In the genomic region with DNA sequence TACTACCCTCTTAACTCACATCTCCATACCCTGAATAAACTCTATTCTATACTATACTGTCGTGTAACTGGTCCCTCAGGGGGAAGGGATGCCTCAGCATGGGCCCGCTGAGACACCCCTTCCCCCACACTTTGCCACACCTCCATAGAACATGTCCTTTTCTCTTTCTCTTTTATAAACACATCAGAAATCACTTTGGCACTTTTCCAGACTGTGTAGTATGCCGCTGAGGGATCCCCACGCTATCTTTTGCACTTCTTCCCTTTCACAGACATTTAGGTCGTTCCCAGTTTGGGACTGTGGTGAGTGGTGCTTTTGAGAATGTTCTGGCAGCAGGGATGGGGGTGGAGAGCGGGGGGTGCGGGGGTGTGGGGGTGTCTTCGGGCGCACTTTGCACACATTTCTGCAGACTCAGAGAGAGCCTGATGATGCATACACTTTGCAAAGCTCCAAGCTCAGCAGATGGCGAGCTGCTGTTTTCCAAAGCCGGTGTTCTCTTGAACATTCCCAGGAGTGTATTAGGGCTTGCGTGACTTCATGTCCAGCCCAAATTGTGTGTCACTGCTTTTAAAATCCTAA, we compare ENCODE assay signal across 18 mouse cellular contexts. TPM values are rescaled to one million over a fixed set of nuclear protein-coding genes. Genes with fewer than 3 reads are reported as not detected.
DNase-seq lines count a peak whose midpoint lies in the region; ATAC-seq lines count a peak whose summit lies in the region.
"Had no signal": no experiment of that assay in that cellular context is flagged by ENCODE, and none has a peak within 500 bp of the region (broad histone marks: within the 10 kb centered on the region; RNA-seq: fewer than 3 reads in every experiment).

No protein-coding gene starts in this region.

- no peaks in the 10 kb centered on the region for H3K27me3 ChIP-seq in hindbrain, embryonic 14.5 days (ENCODE audit: control insufficient read depth, insufficient read depth, low read length)
- H3K27me3 ChIP-seq: embryonic facial prominence, embryonic 12.5 days; forebrain, embryonic 15.5 days had no signal

- DNase-seq in gastrocnemius, postnatal 25 days = peak; percentile 27
- no peak for DNase-seq in gastrocnemius, postnatal 36 days
- DNase-seq in right cerebral cortex, adult 18-20 months = peak; percentile 84
- no peak for DNase-seq in right cerebral cortex, postnatal 4 days
- peak; percentile 59 to 90 for DNase-seq in left cerebral cortex, postnatal 25 days (ENCODE audit: low spot score in 2 of 2)
- DNase-seq in kidney, postnatal 36 days = no peak
- no peak for DNase-seq in hindbrain, embryonic 14.5 days (ENCODE audit: low spot score)
- DNase-seq in ovary, postnatal 14 days (ENCODE audit: low spot score) = no peak
- DNase-seq: adrenal gland, postnatal 25 days; cerebellum, postnatal 36 days; kidney, postnatal 10 days; lung, adult 18-20 months; thymus, postnatal 14 days had no signal

- no peak overlapping the region for H3K27ac ChIP-seq in hindbrain, embryonic 14.5 days
- H3K27ac ChIP-seq: embryonic facial prominence, embryonic 12.5 days; forebrain, embryonic 15.5 days had no signal

- no peaks in the 10 kb centered on the region for H3K9me3 ChIP-seq in hindbrain, embryonic 14.5 days (ENCODE audit: control insufficient read depth, low read length)
- H3K9me3 ChIP-seq: embryonic facial prominence, embryonic 12.5 days; forebrain, embryonic 15.5 days had no signal

- H3K4me1 ChIP-seq in hindbrain, embryonic 14.5 days (replicated peaks; ENCODE audit: control insufficient read depth, insufficient read depth, low read length) = no peaks in the 10 kb centered on the region
- H3K4me1 ChIP-seq: forebrain, embryonic 15.5 days had no signal

- no peaks in the 10 kb centered on the region for H3K36me3 ChIP-seq in hindbrain, embryonic 14.5 days (replicated peaks; ENCODE audit: control insufficient read depth, insufficient read depth)
- H3K36me3 ChIP-seq: embryonic facial prominence, embryonic 12.5 days; forebrain, embryonic 15.5 days; G1E had no signal

- 82% methylated on average over 12 of the region's 12 CpGs for WGBS in hindbrain, embryonic 14.5 days

- H3K4me2 ChIP-seq in hindbrain, embryonic 14.5 days (replicated peaks) = no peak overlapping the region
- H3K4me2 ChIP-seq: embryonic facial prominence, embryonic 12.5 days; forebrain, embryonic 15.5 days had no signal

- H3K9ac ChIP-seq in hindbrain, embryonic 14.5 days = no peak overlapping the region
- H3K9ac ChIP-seq: embryonic facial prominence, embryonic 12.5 days; forebrain, embryonic 15.5 days had no signal

- ATAC-seq in hindbrain, embryonic 14.5 days (ENCODE audit: low FRiP score) = no peak
- ATAC-seq: forebrain, embryonic 15.5 days; hindbrain, embryonic 16.5 days had no signal

- intact Hi-C loops in gastrocnemius, postnatal 36 days (cut with DNase I) = no loop called here
- intact Hi-C loops in left cerebral cortex, postnatal 25 days (cut with DNase I) = loop anchor here (1.0 kb wide), 1 partner anchor 27 kb away; no protein-coding TSS in a partner anchor

- no peak overlapping the region for H3K4me3 ChIP-seq in hindbrain, embryonic 14.5 days (replicated peaks; ENCODE audit: low read length)
- H3K4me3 ChIP-seq: embryonic facial prominence, embryonic 12.5 days; forebrain, embryonic 15.5 days had no signal

RNA-seq across cellular contexts. Expression of a gene that starts 8.1 kb away (rescaled TPM):
- total RNA-seq in gastrocnemius, postnatal 25 days (2021) = not detected
- not detected for total RNA-seq in gastrocnemius, postnatal 36 days (2021)
- 1 to 10 TPM; 1.2 to 1.5 TPM for total RNA-seq in left cerebral cortex, postnatal 25 days (2021)
- 0.52 and 0.70 TPM in 2 replicates for polyA plus RNA-seq in hindbrain, embryonic 14.5 days (2014; fragmentation: Nextera tagmentation; extraction: Ambion mirVana)
- total RNA-seq: adrenal gland, postnatal 25 days had no signal
- polyA plus RNA-seq: C2C12, G1E had no signal

Comparison
In these comparisons a context has a peak if more than half of its experiments do, and no peak if none do; other contexts are left out.
1. DNase-seq: peak in gastrocnemius, postnatal 25 days (single experiment), right cerebral cortex, adult 18-20 months (single experiment) and left cerebral cortex, postnatal 25 days (2 of 2); none in gastrocnemius, postnatal 36 days (0 of 2), right cerebral cortex, postnatal 4 days (single experiment), kidney, postnatal 36 days (0 of 2), hindbrain, embryonic 14.5 days (single experiment) and ovary, postnatal 14 days (single experiment).